Mouse (Mus musculus) kidney, embryonic 15.5 days (tissue): ENCODE results near the gene Tm4sf1. TPM values are rescaled to one million over a fixed set of nuclear protein-coding genes. Genes with fewer than 3 reads are reported as not detected.
A peak's percentile ranks its signal among the peaks of the same experiment; 100 is the strongest.

Source experiments
- ATAC-seq: fragments of 200-750 bp; cut with Nextera tagmentation; replicated peaks from 2 replicates; pipeline ENCODE4 v1.8.0; 2017; ENCODE audit warnings: moderate TSS enrichment; ENCODE audit not compliant: low FRiP score
- H3K27ac ChIP-seq: fragments of 300-500 bp; sonication (generic); 2 replicates; pipeline ENCODE4 v1.5.1; 2015; ENCODE audit warnings: mild to moderate bottlenecking, inconsistent platforms
- H3K27me3 ChIP-seq: fragments of 300-500 bp; sonication (generic); 2 replicates; pipeline ENCODE4 v1.6.1; 2015; ENCODE audit warnings: inconsistent platforms
- H3K36me3 ChIP-seq: fragments of 300-500 bp; sonication (generic); 2 replicates; pipeline ENCODE4 v1.6.1; 2015; ENCODE audit warnings: inconsistent platforms
- H3K4me1 ChIP-seq: fragments of 300-500 bp; sonication (generic); 2 replicates; pipeline ENCODE4 v1.6.1; 2015; ENCODE audit warnings: inconsistent platforms
- H3K4me2 ChIP-seq: fragments of 300-500 bp; sonication (generic); 2 replicates; pipeline ENCODE4 v1.6.1; 2015; ENCODE audit warnings: moderate library complexity, mild to moderate bottlenecking, inconsistent platforms
- H3K4me3 ChIP-seq: fragments of 300-500 bp; sonication (generic); replicated peaks from 2 replicates; pipeline ENCODE4 v1.5.1; 2015; ENCODE audit warnings: mild to moderate bottlenecking, inconsistent platforms
- H3K9ac ChIP-seq: fragments of 300-500 bp; sonication (generic); 2 replicates; pipeline ENCODE4 v1.6.1; 2015; ENCODE audit warnings: mild to moderate bottlenecking, inconsistent platforms
- H3K9me3 ChIP-seq: fragments of 300-500 bp; sonication (generic); replicated peaks from 2 replicates; pipeline ENCODE4 v1.6.1; 2016; ENCODE audit warnings: inconsistent platforms
- WGBS: fragments of 180-500 bp; shearing (Covaris S2); methylation state at CpG from one replicate; pipeline ENCODE4 v1.1.7; 2015; ENCODE audit warnings: mixed read lengths; 5-methylcytosine and 5-hydroxymethylcytosine counted together
- polyA plus RNA-seq: library from polyadenylated mRNA; unstranded; fragments of >200 nt; fragmentation: Nextera tagmentation; extraction: Ambion mirVana; gene quantifications from 2 replicates; pipeline ENCODE4 v1.2.1, GENCODE M21; 2015

Tm4sf1 gene
- polyA plus RNA-seq, 1 experiment from 2014 or later, result 199 TPM

DNA sequence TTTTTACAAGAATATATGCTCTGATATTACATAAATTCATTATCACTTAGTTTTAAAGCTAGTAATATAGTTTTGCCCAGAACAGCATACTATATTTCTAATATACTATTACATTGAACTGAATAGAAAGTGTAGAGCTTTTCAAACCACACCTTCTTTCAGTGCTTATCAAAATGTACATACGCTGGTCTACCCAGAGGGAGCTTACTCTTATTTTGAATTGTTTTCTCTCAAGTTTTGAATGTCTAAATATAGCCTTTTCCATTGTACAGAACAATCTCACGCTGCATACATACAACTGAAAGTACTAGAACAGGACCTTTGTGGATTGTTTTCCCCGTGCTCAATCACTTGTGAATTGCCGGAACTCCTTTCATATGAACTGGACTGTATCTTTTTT is 23.6 kb downstream of the Tm4sf1 start:
- H3K9me3 ChIP-seq, result no peaks in the 10 kb centered on the region
- ATAC-seq, result no peak
- no peak overlapping the region for H3K4me3 ChIP-seq
- no peak overlapping the region for H3K4me2 ChIP-seq
- H3K36me3 ChIP-seq, result no peaks in the 10 kb centered on the region
- no peak overlapping the region for H3K9ac ChIP-seq
- no peaks in the 10 kb centered on the region for H3K4me1 ChIP-seq
- WGBS, result 84% methylated on average over 4 of the region's 4 CpGs
- H3K27me3 ChIP-seq, result no peaks in the 10 kb centered on the region
- no peak overlapping the region for H3K27ac ChIP-seq

- no peaks in the 10 kb centered on the region for H3K36me3 ChIP-seq
Measured at GRCm38 (mm10) chr3:57277453-57277852, 24.3 kb downstream of the Tm4sf1 start.

GRCm38 (mm10) chr3:57276821-57277220 is 25.0 kb downstream of the Tm4sf1 start:
- Histone ChIP-seq H3K4me3 (no peak overlapping the region), H3K36me3 (no peaks in the 10 kb centered on the region), H3K27ac (no peak overlapping the region), H3K9ac (no peak overlapping the region), H3K9me3 (no peaks in the 10 kb centered on the region), H3K27me3 (no peaks in the 10 kb centered on the region), H3K4me2 (no peak overlapping the region), H3K4me1 (no peaks in the 10 kb centered on the region)
- WGBS, result 64% methylated on average over 3 of the region's 3 CpGs
- no peak for ATAC-seq

More at GRCm38 (mm10) chr3:57277453-57277852, 24.3 kb downstream of the Tm4sf1 start:
- H3K9me3 ChIP-seq, result no peaks in the 10 kb centered on the region
- no peak; the same call in 1 of the 2 replicates for ATAC-seq
- 73% methylated on average over 5 of the region's 5 CpGs for WGBS
- H3K4me1 ChIP-seq, result no peaks in the 10 kb centered on the region
- H3K4me3 ChIP-seq, result no peak overlapping the region
- no peak overlapping the region for H3K9ac ChIP-seq
- no peak overlapping the region for H3K4me2 ChIP-seq
- 0 out of 2 replicates have a peak overlapping the region, but pooled peaks have one; percentile 14 for H3K27ac ChIP-seq
- H3K27me3 ChIP-seq, result no peaks in the 10 kb centered on the region

DNA sequence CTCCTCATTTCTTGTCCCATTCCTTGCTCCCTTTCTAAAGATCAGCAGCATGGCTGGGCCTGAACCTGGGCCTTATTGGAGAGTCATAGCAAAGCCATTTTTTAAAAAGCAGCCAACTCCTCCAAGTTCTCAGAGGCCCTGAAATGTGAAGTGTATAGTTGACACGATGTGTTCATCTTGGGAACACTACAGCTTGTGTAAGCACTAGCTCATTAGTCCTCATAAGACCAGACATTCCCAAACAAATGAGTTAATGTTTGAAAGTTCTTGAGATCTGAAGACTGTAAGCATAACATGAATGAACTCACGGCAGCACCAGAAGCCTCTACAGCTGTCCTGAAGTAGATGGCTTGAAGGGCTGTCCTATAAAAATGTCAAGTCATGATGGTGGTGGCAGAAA is 32.8 kb downstream of the Tm4sf1 start:
- H3K4me1 ChIP-seq, result no peaks in the 10 kb centered on the region
- H3K4me2 ChIP-seq, result no peak overlapping the region
- H3K9me3 ChIP-seq, result no peaks in the 10 kb centered on the region
- no peak for ATAC-seq
- H3K36me3 ChIP-seq, result no peaks in the 10 kb centered on the region
- H3K9ac ChIP-seq, result no peak overlapping the region
- H3K4me3 ChIP-seq, result no peak overlapping the region
- no peak overlapping the region for H3K27ac ChIP-seq
- 70% methylated on average over 2 of the region's 2 CpGs for WGBS
- H3K27me3 ChIP-seq, result no peaks in the 10 kb centered on the region

DNA sequence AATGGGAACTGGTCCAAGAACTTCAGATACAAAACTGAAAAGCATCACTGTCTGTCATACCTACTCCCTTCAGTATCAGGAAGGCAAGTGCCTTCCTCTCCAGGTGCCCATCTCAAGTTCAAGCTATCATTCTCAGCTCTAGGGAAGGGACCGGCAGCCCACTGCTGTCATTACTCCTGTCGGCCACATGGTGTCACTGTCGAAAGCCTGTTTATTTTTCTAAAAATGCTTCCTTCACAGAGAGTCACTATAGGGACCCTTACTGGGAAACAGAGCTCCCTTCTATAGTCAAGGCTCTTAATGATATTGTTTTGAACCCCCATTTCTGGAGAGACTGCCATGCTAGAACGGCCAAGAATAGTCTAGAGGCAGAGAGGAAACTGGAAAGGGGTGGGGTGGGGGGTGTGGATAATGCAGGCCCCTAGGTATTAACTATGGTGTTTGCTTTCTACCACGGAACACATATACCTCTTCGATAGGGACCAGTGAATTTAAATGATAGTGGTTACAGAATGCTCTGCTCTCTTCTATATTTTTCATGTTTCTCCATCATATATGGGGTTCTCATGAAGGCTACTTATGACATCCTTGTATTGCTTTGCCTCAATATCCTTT is 34.1 kb downstream of the Tm4sf1 start:
- H3K4me3 ChIP-seq, result no peak overlapping the region
- no peak overlapping the region for H3K9ac ChIP-seq
- H3K4me2 ChIP-seq, result no peak overlapping the region
- no peaks in the 10 kb centered on the region for H3K27me3 ChIP-seq
- WGBS, result 35% methylated on average over 6 of the region's 6 CpGs
- H3K36me3 ChIP-seq, result no peaks in the 10 kb centered on the region
- H3K4me1 ChIP-seq, result no peaks in the 10 kb centered on the region
- H3K9me3 ChIP-seq, result no peaks in the 10 kb centered on the region
- ATAC-seq, result peak; percentile 58; the same call in 1 of the 2 replicates
- no peak overlapping the region for H3K27ac ChIP-seq

DNA sequence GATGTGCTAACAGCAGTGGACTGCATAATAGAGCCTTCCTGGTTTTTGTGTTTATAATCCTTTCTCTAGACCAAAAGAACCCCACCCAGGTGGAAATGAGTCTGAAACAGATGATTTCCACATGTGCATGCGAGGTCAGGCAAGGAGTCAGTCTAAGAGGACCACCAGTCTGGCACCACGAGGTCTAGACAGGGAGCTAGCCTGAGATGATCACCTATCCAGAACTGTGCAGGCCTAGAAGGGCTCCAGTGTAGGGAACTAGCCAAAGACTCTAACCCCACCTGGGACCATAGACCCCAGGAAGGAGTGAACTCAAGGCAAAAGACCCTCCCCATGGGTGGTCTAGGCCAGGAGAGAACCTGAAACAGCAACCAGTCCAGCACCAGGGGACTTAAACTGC is 48.7 kb downstream of the Tm4sf1 start:
- no peak overlapping the region for H3K27ac ChIP-seq
- H3K4me2 ChIP-seq, result no peak overlapping the region
- no peaks in the 10 kb centered on the region for H3K9me3 ChIP-seq
- no peak overlapping the region for H3K9ac ChIP-seq
- H3K4me1 ChIP-seq, result no peaks in the 10 kb centered on the region
- WGBS, result 60% methylated on average over 2 of the region's 2 CpGs
- H3K27me3 ChIP-seq, result no peaks in the 10 kb centered on the region
- ATAC-seq, result no peak
- H3K36me3 ChIP-seq, result no peaks in the 10 kb centered on the region
- H3K4me3 ChIP-seq, result no peak overlapping the region

DNA sequence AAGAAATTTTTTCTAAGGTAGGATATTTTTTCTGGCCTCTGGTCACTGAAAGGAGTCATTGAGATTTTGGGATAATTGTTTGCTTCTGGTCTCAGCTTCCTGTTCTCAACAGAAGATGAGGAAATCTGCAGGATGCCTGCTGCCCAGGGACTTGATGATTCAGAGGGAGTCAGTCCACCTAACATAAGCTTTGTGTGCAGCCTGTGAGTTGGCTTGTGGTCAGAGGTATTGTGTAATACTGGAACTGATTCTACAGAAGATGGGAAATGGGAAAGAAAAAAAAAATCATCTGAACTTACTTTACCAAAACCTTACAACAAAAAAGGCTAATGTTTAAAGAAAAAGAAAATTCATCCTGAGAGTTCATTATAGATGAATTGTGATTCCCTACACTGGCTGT is 49.2 kb downstream of the Tm4sf1 start:
- H3K4me1 ChIP-seq, result no peaks in the 10 kb centered on the region
- no peaks in the 10 kb centered on the region for H3K9me3 ChIP-seq
- no peak for ATAC-seq
- no peaks in the 10 kb centered on the region for H3K27me3 ChIP-seq
- H3K27ac ChIP-seq, result no peak overlapping the region
- no peak overlapping the region for H3K9ac ChIP-seq
- no peak overlapping the region for H3K4me3 ChIP-seq
- H3K4me2 ChIP-seq, result no peak overlapping the region
- H3K36me3 ChIP-seq, result no peaks in the 10 kb centered on the region

GRCm38 (mm10) chr3:57245242-57245641 is 56.5 kb downstream of the Tm4sf1 start:
- Histone ChIP-seq H3K36me3 (no peaks in the 10 kb centered on the region), H3K4me3 (no peak overlapping the region), H3K4me2 (no peak overlapping the region), H3K27ac (no peak overlapping the region), H3K27me3 (no peaks in the 10 kb centered on the region), H3K4me1 (no peaks in the 10 kb centered on the region), H3K9ac (no peak overlapping the region), H3K9me3 (no peaks in the 10 kb centered on the region)
- WGBS, result 64% methylated on average over 2 of the region's 2 CpGs
- no peak for ATAC-seq

Other genes with a start within 250 kb of the Tm4sf1 start
- gene Tm4sf4, start 123.3 kb upstream of the Tm4sf1 start, polyA plus RNA-seq, result 1.9 and 3.1 TPM in 2 replicates